Mouse (Mus musculus) bone marrow macrophage, adult 2 months (primary cell): ENCODE results near the gene Kcnip1.

Experiments
- CTCF ChIP-seq: IDR thresholded peaks from 2 replicates; pipeline ENCODE4 v1.5.1; 2012; ENCODE audit warnings: low read depth, mild to moderate bottlenecking, low read length, moderate library complexity
- POLR2A ChIP-seq: IDR thresholded peaks from 2 replicates; pipeline ENCODE4 v1.6.1; 2012; ENCODE audit warnings: mild to moderate bottlenecking, low read depth, low read length, borderline replicate concordance

GRCm38 (mm10) chr11:33598986-33599385 is 394.0 kb downstream of the Kcnip1 start, which contains the start of gene D130052B06Rik:
- TF ChIP-seq CTCF (no peak), POLR2A (no peak)
